Mouse (Mus musculus): ENCODE data around the gene Styk1. TPM values are rescaled to one million over a fixed set of nuclear protein-coding genes. Genes with fewer than 3 reads are reported as not detected.

Gene Styk1
- total and polyA plus RNA-seq, 2 experiments from 2014 or later: 0.15 to 0.52 TPM

- DNase-seq (ENCODE audit: low spot score) (no peak), ATAC-seq (ENCODE audit: insufficient read depth, low read depth) (no peak)
- Histone ChIP-seq H3K27ac (ENCODE audit: low read depth) (no peak overlapping the region), H3K27me3 (ENCODE audit: control insufficient read depth, insufficient read depth, low read length) (no peaks in the 10 kb centered on the region), H3K4me3 (ENCODE audit: low read depth, low read length) (no peak overlapping the region), H3K4me1 (ENCODE audit: control insufficient read depth, insufficient read depth) (peaks cover 15% of the 10 kb centered on the region), H3K9me3 (replicated peaks; ENCODE audit: control insufficient read depth, low read length) (no peaks in the 10 kb centered on the region), H3K4me2 (ENCODE audit: low read depth, low read length) (no peak overlapping the region), H3K36me3 (replicated peaks; ENCODE audit: control insufficient read depth, insufficient read depth, low read length) (peaks cover 53% of the 10 kb centered on the region), H3K9ac (replicated peaks; ENCODE audit: low read depth, low read length) (no peak overlapping the region)
- 89% methylated on average over 5 of the region's 5 CpGs for WGBS
- TF ChIP-seq CTCF (IDR thresholded peaks at IDR 0.05; ENCODE audit: low read depth): no peak
- no peak for TF ChIP-seq EP300 (IDR thresholded peaks at IDR 0.05; ENCODE audit: low read depth)
Observed at GRCm38 (mm10) chr6:131377378-131377777, 24.0 kb upstream of the Styk1 start.

- peaks cover 57% of the 10 kb centered on the region for H3K36me3 ChIP-seq (replicated peaks; ENCODE audit: control insufficient read depth, insufficient read depth, low read length)
- H3K27me3 ChIP-seq (ENCODE audit: control insufficient read depth, insufficient read depth, low read length): no peaks in the 10 kb centered on the region
- no peak overlapping the region for H3K9ac ChIP-seq (replicated peaks; ENCODE audit: low read depth, low read length)
- peak overlapping the region; percentile 82 for H3K27ac ChIP-seq (ENCODE audit: low read depth)
- ATAC-seq (ENCODE audit: insufficient read depth, low read depth) (peak; percentile 91), DNase-seq (ENCODE audit: low spot score) (peak; percentile 84)
- H3K4me1 ChIP-seq (ENCODE audit: control insufficient read depth, insufficient read depth): peaks cover 25% of the 10 kb centered on the region
- peak overlapping the region; percentile 26; the same call in 1 of the 2 replicates for H3K4me2 ChIP-seq (ENCODE audit: low read depth, low read length)
- no peak overlapping the region for H3K4me3 ChIP-seq (ENCODE audit: low read depth, low read length)
- TF ChIP-seq CTCF (IDR thresholded peaks at IDR 0.05; ENCODE audit: low read depth): no peak
- TF ChIP-seq EP300 (IDR thresholded peaks at IDR 0.05; ENCODE audit: low read depth): peak; percentile 85
- H3K9me3 ChIP-seq (replicated peaks; ENCODE audit: control insufficient read depth, low read length): no peaks in the 10 kb centered on the region
- WGBS: 55% methylated on average over 13 of the region's 13 CpGs
Observed at GRCm38 (mm10) chr6:131374594-131375340, 21.4 kb upstream of the Styk1 start.

GRCm38 (mm10) chr6:131373160-131373559 is 19.8 kb upstream of the Styk1 start:
- WGBS: 88% methylated on average over 5 of the region's 5 CpGs
- H3K4me3 ChIP-seq (ENCODE audit: low read depth, low read length): no peak overlapping the region
- H3K4me2 ChIP-seq (ENCODE audit: low read depth, low read length): no peak overlapping the region
- no peak overlapping the region for H3K27ac ChIP-seq (ENCODE audit: low read depth)
- peaks cover 67% of the 10 kb centered on the region for H3K36me3 ChIP-seq (replicated peaks; ENCODE audit: control insufficient read depth, insufficient read depth, low read length)
- H3K27me3 ChIP-seq (ENCODE audit: control insufficient read depth, insufficient read depth, low read length): no peaks in the 10 kb centered on the region
- TF ChIP-seq CTCF (IDR thresholded peaks at IDR 0.05; ENCODE audit: low read depth) (no peak), EP300 (IDR thresholded peaks at IDR 0.05; ENCODE audit: low read depth) (no peak)
- H3K4me1 ChIP-seq (ENCODE audit: control insufficient read depth, insufficient read depth): peaks cover 15% of the 10 kb centered on the region; the same call in 1 of the 2 replicates
- no peak overlapping the region for H3K9ac ChIP-seq (replicated peaks; ENCODE audit: low read depth, low read length)
- H3K9me3 ChIP-seq (replicated peaks; ENCODE audit: control insufficient read depth, low read length): no peaks in the 10 kb centered on the region
- ATAC-seq (ENCODE audit: insufficient read depth, low read depth) (no peak), DNase-seq (ENCODE audit: low spot score) (no peak)

- Histone ChIP-seq H3K27me3 (ENCODE audit: control insufficient read depth, insufficient read depth, low read length) (no peaks in the 10 kb centered on the region), H3K4me3 (ENCODE audit: low read depth, low read length) (no peak overlapping the region), H3K9me3 (replicated peaks; ENCODE audit: control insufficient read depth, low read length) (no peaks in the 10 kb centered on the region), H3K4me1 (ENCODE audit: control insufficient read depth, insufficient read depth) (peaks cover 15% of the 10 kb centered on the region; the same call in 1 of the 2 replicates), H3K36me3 (replicated peaks; ENCODE audit: control insufficient read depth, insufficient read depth, low read length) (peaks cover 69% of the 10 kb centered on the region), H3K27ac (ENCODE audit: low read depth) (no peak overlapping the region), H3K9ac (replicated peaks; ENCODE audit: low read depth, low read length) (no peak overlapping the region), H3K4me2 (ENCODE audit: low read depth, low read length) (no peak overlapping the region)
- WGBS: 79% methylated on average over 5 of the region's 5 CpGs
- no peak for TF ChIP-seq CTCF (IDR thresholded peaks at IDR 0.05; ENCODE audit: low read depth)
- TF ChIP-seq EP300 (IDR thresholded peaks at IDR 0.05; ENCODE audit: low read depth): no peak
- ATAC-seq (ENCODE audit: insufficient read depth, low read depth) (no peak), DNase-seq (ENCODE audit: low spot score) (no peak)
Observed at GRCm38 (mm10) chr6:131370767-131371166, 17.4 kb upstream of the Styk1 start.

GRCm38 (mm10) chr6:131369866-131370616 is 16.6 kb upstream of the Styk1 start:
- 42% methylated on average over 8 of the region's 8 CpGs for WGBS
- H3K4me3 ChIP-seq (ENCODE audit: low read depth, low read length): no peak overlapping the region
- no peak for ATAC-seq (ENCODE audit: insufficient read depth, low read depth)
- no peak for DNase-seq (ENCODE audit: low spot score)
- peaks cover 11% of the 10 kb centered on the region; the same call in 1 of the 2 replicates for H3K4me1 ChIP-seq (ENCODE audit: control insufficient read depth, insufficient read depth)
- no peaks in the 10 kb centered on the region for H3K27me3 ChIP-seq (ENCODE audit: control insufficient read depth, insufficient read depth, low read length)
- H3K27ac ChIP-seq (ENCODE audit: low read depth): peak overlapping the region; percentile 11
- H3K36me3 ChIP-seq (replicated peaks; ENCODE audit: control insufficient read depth, insufficient read depth, low read length): peaks cover 70% of the 10 kb centered on the region
- no peak overlapping the region for H3K9ac ChIP-seq (replicated peaks; ENCODE audit: low read depth, low read length)
- no peaks in the 10 kb centered on the region for H3K9me3 ChIP-seq (replicated peaks; ENCODE audit: control insufficient read depth, low read length)
- no peak overlapping the region for H3K4me2 ChIP-seq (ENCODE audit: low read depth, low read length)
- no peak for TF ChIP-seq EP300 (IDR thresholded peaks at IDR 0.05; ENCODE audit: low read depth)
- no peak for TF ChIP-seq CTCF (IDR thresholded peaks at IDR 0.05; ENCODE audit: low read depth)
